Mouse (Mus musculus) right cerebral cortex, postnatal 14 days (tissue): ENCODE data around the gene Glrx3.
A peak's percentile ranks its signal among the peaks of the same experiment; 100 is the strongest.
"Not testable (repeated sequence)": the region's sequence is repeated elsewhere in the genome, so short reads cannot be mapped to it uniquely, and the experiment has no call there.

Source experiments
- DNase-seq: peaks from one replicate; pipeline ENCODE4 v3.0.0; 2022

Glrx3 gene

DNA sequence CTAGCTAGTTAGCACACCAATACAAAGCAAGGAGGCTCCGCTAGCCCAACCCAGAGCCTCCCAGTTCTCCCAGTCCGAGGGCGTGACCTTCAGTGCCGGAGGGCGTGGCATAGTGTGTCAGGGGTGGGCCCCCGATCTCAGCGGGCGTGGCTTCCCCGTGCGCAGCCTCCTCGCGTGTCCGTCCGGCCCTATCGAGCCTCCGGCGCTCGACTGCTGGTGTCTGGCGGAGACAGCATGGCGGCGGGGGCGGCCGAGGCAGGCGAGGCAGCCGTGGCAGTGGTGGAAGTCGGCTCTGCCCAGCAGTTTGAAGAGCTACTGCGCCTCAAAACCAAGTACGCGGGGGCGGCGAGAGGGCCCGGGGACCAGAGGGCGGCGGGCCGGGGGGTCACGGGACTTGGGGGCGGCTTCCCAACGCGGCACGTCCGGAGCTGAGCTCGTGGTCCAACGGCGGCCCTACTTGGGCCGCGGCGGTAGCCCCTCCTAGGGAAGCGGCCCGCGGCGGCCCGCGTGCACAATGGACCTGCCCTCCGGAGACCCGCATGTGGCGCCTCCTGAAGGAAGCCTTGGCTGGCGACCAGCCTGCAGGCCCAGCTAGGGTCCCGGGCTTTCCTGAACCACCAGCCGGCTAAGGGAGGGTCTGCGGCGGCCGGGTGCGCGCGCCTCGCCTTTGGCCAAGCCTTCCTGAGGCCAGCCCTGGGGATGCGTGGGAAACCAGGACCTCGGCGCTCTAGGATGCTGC, at the start of gene Glrx3:
Glrx3 (plus strand) TSS at position 175 of the 739 bp plus-strand sequence.
- DNase-seq, result peak; percentile 93

DNA sequence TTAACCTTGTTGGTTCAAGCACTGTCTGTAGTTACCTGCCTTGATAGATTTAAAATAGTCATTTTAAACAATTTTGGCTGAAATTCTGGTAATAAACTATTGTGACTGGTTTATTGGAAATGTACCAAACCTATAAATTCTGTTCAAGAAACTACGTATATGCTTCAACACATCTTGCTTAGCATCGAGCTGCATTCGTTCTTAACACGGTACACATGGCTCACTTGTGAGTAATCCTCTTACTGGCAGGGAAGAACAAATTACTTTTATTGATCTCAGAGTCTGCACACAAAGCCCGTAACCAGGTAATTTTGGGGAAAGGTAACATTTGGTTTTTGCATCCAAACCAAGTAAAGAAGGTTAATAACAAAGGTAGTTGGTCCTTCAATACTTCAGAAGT, 49.6 kb upstream of the Glrx3 start:
- no peak for DNase-seq

DNA sequence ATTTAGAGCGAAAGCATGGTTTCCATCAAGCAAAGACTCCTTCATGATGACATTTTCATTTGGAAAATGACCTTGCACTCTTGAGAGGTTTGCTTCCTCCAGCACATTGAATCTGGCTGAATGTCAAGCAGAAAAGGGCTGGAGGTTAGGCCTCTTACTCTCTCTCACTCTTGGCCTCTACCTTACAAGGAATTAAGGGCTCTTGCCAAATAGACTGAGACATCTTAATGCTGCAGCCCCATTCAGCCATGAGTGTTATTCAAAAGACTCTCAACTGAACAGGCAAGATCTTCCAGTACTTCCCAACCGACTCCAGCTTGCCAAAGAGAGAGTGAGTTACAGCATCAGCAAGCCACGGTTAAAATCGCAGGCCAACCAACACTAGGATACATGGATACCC, 42.0 kb upstream of the Glrx3 start:
- no peak for DNase-seq

DNA sequence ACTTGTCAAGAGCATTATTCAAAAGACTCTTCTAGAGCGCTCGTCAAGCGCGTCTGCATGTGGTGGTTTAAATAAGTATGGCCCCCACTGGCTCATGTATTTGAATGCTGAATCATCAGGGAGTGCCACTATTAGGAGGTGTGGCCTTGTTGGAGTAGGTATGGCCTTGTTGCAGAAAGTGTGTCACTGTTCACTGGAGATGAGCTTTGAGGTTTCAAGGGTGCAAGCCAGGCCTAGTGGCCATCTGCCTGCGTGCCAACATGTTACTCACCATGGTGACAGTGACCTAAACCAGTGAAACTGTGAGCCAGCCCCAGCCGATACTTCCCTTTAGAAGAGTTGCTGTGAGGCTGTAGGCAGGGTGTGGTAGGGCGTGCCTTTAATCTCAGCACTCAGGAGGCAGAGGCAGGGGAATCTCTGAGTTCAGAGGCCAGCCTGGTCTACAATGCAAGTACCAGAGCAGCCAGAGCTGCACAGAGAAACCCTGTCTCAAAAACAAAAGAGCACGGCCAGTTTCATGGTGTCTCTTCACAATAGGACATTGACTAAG, 40.0 kb upstream of the Glrx3 start:
- DNase-seq, result no peak

DNA sequence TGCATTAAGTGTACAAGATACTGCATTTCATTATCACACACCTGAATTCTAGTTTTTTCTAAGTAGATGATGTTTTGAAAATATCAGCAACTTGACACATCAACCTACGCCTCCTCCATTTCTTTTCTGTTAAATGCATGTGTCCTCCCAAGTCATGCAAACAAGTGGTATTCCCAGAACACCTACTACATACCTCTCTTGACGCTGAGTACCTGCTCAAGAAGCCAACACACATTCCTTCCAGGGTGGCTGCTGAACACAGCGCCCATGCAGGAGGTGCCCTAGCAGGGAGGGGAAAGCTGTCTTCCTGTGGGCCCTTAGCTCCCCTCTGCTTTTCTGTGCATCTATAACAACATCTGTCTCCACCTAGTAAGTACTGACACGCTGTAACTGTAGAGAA, 38.4 kb upstream of the Glrx3 start:
- no peak for DNase-seq

DNA sequence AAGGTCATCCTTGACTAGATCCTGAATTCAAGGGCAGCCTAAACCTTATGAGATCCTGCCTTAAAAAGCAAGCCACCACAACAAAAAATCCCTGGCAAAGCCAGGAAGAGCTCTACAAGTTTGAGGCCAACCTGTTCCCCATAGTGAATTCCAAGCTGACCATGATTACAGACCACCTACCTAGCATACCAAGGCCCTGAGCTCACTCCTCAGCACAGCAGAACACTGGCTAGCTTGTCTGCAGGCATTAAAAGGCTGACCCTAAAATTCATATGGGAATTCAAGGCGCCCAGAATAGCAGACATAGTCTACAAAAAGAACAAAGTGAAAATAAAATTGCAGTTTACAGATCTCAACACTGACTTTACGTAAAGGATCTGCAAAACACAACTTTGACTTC, 33.3 kb upstream of the Glrx3 start:
- no peak for DNase-seq

DNA sequence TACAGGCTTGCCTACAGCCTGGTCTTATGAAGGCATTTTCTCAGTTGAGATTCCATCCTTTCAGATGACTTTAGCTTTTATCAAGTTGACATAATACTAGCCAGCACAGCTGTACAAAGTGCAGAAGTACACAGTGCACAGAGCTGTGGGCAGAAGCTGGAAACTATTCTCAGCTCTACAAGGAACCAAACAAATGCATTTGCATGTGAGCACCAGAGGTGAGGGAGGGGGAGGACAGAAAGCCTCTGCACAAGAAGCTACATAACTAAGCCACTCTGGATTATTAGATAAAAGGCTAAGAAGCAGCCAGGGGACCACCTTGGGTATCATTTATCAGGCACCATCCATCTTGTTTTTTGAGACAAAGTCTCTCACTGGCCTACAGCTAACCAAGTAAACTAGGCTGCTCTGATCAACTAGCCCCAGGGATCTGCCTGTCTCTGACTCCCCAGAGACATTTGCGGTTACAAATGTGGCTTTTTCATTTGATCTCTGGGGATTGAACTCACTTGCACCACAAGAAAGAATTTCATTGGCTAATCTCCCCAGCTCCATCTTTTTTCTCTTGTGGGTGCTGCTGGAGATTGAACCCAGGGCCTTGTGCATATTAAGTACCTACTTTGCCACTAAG, 29.9 kb upstream of the Glrx3 start:
- DNase-seq, result no peak

DNA sequence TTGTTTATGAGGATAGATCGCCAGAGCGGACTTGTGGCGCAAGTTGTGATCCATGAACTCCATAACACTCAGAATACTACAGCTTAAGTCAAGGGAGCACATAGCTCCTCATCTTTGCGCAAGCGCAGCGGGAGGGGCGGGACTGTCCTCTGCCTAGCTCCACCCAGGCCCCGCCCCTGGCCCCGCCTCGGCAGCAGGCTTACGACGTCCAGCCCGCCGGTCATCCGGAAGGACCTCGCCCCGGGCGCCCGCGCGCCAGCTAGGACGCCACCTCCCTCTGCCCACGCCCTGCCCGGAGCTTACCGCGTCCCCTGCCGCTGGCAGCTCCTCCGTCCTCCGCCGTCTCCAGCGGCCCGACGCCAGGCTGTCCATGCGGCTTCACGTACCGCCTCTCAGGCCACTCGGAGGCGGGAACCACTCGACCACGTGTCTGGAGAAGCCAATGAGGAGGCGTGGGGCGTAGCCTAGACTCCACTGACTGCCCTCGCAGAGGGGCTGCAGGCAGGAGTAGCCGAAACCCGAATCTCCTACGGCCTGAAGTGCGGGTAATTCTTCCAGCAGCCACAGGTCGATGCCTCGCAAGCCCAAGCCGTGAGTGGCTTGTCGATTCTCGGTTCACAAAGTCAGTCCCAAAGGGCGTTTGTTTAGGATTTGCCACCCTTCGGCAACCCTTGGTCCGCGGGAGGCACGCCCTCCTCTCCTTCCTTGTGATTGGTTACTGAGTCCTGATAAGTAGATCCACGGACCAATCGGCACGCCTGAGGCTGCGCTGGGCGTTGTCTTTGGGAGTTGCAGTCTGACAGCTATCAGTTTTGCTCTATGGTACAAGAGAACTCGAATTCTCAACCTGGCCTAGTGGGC, 26.8 kb upstream of the Glrx3 start, which contains the start of gene 9430038I01Rik:
9430038I01Rik (minus strand) TSS at position 426 of the 861 bp plus-strand sequence.
- peak; percentile 96 for DNase-seq

DNA sequence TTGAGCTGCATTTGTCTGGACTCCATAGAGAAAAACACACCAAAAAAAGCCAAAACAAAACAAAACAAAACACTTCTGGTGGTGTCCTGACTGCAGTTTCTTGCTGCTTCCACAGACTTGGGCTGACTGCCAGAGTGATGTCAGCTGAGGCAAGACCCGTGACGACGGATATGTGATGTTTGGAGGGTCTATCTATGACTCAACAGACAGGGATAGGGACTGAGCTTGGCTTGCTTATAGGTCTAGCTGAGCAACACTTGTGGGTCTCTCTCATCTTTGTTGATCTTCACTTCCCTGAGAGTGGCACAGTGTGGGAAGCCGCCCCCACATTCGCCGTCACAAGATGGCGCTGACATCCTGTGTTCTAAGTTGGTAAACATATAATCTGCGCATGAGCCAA, 22.7 kb upstream of the Glrx3 start:
- no peak for DNase-seq

DNA sequence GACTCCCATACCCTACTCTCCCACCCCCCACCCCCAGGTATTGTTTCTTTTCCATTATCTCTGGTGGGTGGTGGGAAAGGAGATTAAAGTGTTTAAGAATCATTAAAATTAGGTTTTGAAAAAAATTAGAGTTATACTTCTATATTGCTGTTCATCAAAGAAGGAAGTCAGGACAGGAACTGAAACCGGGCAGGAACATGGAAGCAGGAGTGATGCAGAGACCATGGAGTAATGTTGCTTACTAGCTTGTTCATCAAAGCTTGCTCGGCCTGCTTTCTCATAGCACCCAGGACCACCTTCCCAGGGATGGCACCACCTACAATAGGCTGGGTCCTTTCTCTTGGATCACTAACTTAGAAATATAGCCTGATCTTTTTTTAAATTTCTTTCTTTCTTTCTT, 16.9 kb upstream of the Glrx3 start:
- DNase-seq, result no peak

DNA sequence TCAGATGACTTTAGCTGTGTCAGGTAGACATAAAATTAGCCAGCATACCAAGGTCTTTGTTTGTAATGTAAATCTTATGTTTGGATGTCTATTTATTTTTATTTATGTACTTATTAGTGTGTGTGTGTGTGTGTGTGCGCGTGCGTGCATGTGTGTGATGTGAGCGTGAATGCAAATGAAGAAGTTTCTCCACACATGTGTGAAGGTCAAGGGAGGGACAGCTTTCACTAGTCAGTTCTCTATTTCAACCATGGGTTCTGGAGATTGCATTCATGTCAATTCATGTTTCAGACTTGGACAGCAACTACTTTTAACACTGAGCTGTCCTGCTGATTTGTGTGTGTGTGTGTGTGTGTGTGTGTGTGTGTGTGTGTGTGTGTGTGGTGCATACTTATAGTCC, 16.2 kb upstream of the Glrx3 start:
- DNase-seq, result no peak

DNA sequence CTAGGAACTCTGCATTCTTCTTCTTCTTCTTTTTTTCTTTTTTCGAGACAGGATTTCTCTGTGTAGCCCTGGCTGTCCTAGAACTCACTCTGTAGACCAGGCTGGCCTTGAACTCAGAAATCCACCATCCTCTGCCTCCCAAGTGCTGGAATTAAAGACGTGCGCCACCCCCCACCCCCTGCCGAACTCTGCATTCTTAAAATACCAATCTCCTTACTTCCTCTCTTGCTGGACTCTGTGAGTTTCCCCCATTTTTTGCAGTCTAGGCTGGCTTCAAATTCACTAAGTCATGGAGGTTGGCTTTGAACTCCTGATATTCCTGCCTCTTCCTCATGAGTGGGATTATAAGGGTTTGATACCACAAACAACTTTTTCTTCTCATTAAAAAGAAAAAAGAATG, 10.7 kb upstream of the Glrx3 start:
- DNase-seq, result no peak

DNA sequence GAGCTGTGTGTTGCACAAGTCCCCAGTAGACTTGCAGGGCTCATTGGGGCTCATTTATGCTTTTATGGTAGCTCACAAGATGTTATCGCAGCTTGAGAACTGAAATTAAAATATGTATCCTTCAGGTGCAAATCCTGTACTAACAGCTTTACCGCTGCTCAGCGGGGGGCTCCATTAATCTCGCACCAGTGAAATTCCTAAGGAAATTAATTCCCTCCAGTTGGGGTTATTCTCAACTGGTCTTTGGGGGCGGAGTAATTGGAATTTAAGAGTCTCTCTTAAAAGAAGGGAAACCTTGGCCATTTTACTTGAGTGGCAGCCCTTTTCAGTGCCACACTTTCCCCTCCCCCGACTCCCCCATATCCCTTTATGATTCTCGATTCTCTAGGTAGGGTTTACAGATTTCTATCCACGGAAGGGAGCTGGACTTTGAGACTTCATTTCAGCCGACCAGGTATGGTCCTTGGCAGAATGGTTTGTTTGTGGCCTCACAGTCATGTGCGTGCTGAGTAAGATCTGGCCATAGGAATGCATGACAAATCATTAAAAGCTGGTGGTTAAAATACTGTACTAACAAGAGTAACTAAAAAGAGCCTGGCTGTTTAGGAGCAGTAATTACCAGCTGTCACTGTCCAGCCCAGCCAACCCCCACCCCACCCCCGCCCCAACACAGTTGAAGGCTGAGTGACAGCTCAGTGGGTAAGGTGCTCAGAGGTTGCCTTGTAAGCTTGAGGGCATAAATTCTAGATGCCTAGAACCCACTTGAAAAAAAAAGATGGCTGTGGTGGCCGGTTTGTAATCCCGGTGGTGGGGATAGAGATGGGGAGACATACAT, 5.4 kb upstream of the Glrx3 start:
- no peak for DNase-seq

DNA sequence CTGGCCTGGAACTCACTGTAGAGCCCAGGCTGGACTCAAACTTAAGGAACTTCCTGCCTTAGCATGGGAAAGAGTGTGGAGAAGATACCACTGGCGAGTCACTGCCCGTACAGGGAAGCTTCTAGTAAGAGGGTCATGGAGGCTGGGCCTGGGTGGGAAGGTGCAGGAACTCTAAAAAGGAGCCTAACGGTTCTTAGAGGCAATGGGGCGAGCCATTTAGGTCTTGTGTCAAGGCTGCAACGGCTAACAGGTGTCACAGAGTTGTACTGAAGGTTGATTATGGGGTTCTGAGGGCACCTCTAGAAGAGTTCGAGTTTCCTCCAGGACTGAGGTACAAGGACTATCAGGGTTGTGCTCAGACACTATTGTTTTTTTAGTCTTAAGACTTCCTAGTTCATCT, 513 bp upstream of the Glrx3 start:
- DNase-seq, result no peak

DNA sequence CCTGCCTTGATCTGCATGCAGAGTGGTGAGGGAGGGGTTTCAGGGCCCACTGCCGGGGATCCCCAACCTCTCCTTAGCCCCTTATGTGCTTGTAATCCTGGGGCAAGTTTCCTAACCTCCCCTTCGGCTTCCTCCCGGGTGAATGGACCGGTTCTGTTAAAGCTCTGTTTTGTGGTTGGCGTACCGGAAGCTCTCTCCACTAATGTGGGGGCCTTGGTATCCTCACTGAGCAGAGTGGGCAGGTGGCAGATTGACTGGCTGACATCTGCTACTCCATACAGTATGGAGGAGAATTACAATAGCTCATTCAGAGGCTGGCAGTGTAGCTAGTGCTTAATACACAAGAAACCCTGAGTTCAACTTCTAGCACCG, 751 bp downstream of the Glrx3 start:
- DNase-seq, result no peak

DNA sequence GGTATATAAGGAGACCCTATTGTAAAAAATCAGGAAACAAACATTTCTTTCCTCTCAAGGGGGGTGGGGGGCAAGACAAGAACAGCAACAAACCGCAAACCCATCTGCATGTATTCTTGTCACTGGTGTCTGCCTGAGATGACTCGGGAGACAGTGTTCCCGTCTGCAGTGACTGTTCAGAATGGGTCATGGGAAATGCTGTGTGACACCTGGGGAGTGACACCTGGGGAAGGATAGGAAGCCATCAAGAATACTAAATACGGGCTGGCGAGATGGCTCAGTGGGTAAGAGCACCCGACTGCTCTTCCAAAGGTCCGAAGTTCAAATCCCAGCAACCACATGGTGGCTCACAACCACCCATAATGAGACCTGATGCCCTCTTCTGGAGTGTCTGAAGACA, 1.5 kb downstream of the Glrx3 start:
- DNase-seq, result not testable (repeated sequence)

DNA sequence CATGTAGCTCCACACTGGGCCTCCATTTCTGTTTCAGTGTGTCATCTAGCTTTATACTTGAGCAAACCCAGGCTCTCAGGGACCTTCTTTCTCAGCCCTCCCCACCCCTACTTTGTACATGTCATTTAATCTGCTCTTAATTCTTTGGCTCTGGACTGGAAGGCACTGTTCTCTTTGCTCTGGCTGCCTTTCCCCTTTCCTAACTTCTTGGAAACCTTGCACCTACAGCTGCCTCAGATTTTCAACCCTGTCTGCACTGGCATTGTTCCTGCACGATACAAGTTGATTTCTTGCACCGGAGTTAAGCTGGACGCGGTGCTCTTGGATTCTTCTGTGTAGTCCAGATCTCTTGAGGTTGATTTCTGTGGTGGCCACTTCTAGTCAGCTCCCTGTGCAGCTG, 5.5 kb downstream of the Glrx3 start:
- no peak for DNase-seq

DNA sequence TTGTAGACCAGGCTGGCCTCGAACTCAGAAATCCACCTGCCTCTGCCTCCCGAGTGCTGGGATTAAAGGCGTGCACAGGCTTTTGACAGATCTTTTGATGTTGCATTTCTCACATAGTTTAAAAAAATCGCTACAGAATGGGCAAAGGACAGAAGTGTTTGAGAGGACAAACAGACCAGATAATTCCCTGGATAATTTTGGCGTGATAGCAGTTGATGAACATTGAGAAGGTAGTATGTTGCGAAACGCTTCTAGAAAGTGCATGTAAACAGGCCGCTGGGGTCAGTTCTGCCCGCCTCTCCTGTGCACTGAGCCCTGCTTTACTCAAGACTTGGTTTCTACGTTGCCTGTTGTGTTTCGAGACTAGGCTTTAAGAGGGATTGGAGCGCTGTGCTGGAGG, 7.9 kb downstream of the Glrx3 start:
- DNase-seq, result no peak

DNA sequence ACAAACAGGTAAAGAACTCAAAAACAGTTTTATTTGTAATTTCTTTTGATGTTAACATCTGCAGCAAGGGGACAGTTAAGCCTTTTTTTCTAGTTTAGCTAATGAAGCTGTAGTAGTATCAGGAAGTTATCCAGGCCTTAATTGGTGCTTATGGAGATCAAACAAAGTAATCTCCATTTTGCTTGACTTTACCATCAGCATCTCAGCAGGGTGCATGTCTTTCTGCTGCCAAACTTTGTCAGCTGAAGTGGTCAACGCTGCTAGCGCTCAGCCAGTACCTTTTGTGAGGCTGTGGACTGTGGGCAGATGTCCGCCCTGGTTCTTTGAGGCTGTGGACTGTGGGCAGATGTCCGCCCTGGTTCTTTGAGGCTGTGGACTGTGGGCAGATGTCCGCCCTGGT, 24.0 kb downstream of the Glrx3 start:
- DNase-seq, result no peak

DNA sequence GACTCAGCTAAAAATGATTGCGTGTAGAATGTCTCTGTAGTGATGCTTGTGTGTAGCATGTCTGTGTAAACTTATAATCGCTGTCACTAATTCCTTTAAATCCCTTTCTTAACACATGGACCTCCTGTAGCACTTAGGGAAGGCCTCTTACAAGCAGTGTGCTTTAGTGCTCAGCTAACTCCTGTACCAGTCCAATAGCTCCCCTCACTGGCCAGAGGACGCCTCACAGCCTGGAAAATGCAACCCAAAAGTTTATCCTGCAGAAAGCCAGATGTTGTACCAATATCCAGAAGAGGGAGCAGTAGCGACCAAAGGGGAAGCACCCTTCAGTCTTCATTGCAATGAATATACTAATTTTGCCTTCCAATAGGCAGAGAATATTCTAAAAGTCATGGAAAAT, 30.8 kb downstream of the Glrx3 start:
- peak; percentile 44 for DNase-seq

DNA sequence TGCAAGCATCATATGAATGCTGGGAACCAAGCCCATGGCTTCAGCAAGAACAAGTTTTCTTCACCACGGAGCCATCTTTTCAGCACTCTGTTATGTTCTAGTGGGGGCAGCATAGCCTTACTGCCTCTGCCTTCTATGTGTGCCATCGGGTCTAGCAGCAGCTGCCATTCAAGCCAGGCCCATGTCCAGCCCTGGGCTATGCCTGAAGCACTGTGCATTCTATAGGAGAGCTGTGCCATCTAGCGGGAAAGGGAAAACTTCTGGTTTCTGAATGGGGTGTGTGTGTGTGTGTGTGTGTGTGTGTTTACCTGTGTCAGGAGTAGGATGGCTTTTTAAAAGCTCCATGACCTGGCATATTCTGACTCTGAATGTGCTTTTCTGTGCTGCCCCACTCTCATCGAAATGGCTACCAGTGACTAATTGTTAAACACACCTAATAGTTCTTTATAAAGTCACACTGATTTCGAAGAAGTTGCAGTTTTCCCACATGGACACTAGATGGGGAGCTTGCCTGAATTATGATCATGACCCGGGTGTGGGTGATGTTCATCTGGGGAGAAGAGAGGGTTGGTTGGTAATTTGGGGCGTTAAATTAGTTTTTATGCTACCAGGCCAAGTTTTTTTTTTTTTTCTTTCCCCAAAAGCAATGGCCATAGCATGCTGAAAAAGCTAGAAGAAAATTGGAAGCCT, 34.2 kb downstream of the Glrx3 start:
- no peak for DNase-seq

DNA sequence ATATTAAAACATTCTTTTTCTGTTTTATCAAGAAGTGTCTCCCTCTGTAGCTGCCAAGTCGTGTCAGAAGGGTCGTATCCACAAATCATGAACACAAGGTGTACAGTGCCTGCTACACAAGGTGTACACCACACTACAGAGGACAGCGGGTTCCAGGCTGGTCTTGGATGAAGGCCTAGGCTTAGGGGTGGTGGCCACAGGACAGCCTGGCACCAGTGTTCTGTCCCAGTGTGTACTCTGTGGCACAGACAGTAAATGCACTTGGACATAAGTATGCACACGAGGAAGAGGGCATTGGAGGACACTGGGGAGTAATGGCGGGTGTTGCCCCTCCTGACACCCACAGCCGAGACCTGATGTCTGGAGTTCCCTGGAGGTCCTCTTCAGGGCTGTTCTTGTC, 34.7 kb downstream of the Glrx3 start:
- DNase-seq, result no peak
